Mouse (Mus musculus) forebrain, postnatal 0 days (tissue): ENCODE data around the gene Aacs. TPM values are rescaled to one million over a fixed set of nuclear protein-coding genes. Genes with fewer than 3 reads are reported as not detected.

Experiments used
- ATAC-seq: fragments of 200-750 bp; cut with Nextera tagmentation; 2 replicates; pipeline ENCODE4 v1.8.0; 2017; ENCODE audit warnings: mild to moderate bottlenecking, moderate library complexity
- DNase-seq: peaks from one replicate; pipeline ENCODE4 v3.0.0-alpha.2; 2015
- H3K27ac ChIP-seq: fragments of 300-500 bp; sonication (generic); 2 replicates; pipeline ENCODE4 v1.5.1; 2014; ENCODE audit warnings: low read depth, mild to moderate bottlenecking, antibody characterized with exemption, low read length, moderate library complexity, mixed read lengths
- H3K27me3 ChIP-seq: fragments of 300-500 bp; sonication (generic); 2 replicates; pipeline ENCODE4 v1.6.1; 2014; ENCODE audit warnings: mild to moderate bottlenecking, low read length, mixed read lengths; ENCODE audit not compliant: insufficient read depth
- H3K36me3 ChIP-seq: fragments of 300-500 bp; sonication (generic); 2 replicates; pipeline ENCODE4 v1.6.1; 2014; ENCODE audit warnings: mild to moderate bottlenecking, moderate library complexity; ENCODE audit not compliant: insufficient read depth
- H3K4me1 ChIP-seq: fragments of 300-500 bp; sonication (generic); 2 replicates; pipeline ENCODE4 v1.6.1; 2014; ENCODE audit warnings: antibody characterized with exemption; ENCODE audit not compliant: insufficient read depth
- H3K4me2 ChIP-seq: fragments of 300-500 bp; sonication (generic); 2 replicates; pipeline ENCODE4 v1.6.1; 2014; ENCODE audit warnings: low read depth, mild to moderate bottlenecking, moderate library complexity
- H3K4me3 ChIP-seq: fragments of 300-500 bp; sonication (generic); 2 replicates; pipeline ENCODE4 v1.5.1; 2014; ENCODE audit warnings: low read depth, low read length, mixed read lengths
- H3K9ac ChIP-seq: fragments of 300-500 bp; sonication (generic); 2 replicates; pipeline ENCODE4 v1.6.1; 2014; ENCODE audit warnings: mild to moderate bottlenecking
- H3K9me3 ChIP-seq: fragments of 300-500 bp; sonication (generic); 2 replicates; pipeline ENCODE4 v1.6.1; 2016; ENCODE audit warnings: low read length
- CTCF ChIP-seq: sonication (generic); IDR thresholded peaks from 2 replicates; pipeline ENCODE4 v1.5.1; 2016; ENCODE audit warnings: antibody characterized with exemption, control low read depth, low read depth
- WGBS: fragments of 180-500 bp; shearing (Covaris S2); extraction: QIAGEN DNeasy Blood & Tissue Kit; methylation state at CpG from one replicate; pipeline ENCODE4 v1.1.7; 2014; 5-methylcytosine and 5-hydroxymethylcytosine counted together
- polyA plus RNA-seq: library from polyadenylated mRNA; unstranded; fragments of >200 nt; fragmentation: Nextera tagmentation; extraction: Ambion mirVana; gene quantifications from 2 replicates; pipeline ENCODE4 v1.2.1, GENCODE M21; 2015
- total RNA-seq: library from RNA; depleted of rRNA; stranded (reverse); fragments of >200 nt; gene quantifications from 2 replicates; pipeline ENCODE4 v1.2.3, GENCODE M21; 2014

The Aacs gene
- total and polyA plus RNA-seq, 2 experiments from 2014 or later, result 90.9 to 97.9 TPM

- WGBS, result under 1% methylated on average over 81 of the region's 97 CpGs
- TF ChIP-seq CTCF, result no peak
- ATAC-seq (peak; percentile 92), DNase-seq (peak; percentile 69)
- no peaks in the 10 kb centered on the region for H3K36me3 ChIP-seq
- H3K4me2 ChIP-seq, result peak within 1 kb of the TSS; percentile 77
- no peaks in the 10 kb centered on the region for H3K27me3 ChIP-seq
- peak within 1 kb of the TSS; percentile 79 for H3K27ac ChIP-seq
- peak within 1 kb of the TSS; percentile 90 for H3K4me3 ChIP-seq
- no peaks in the 10 kb centered on the region for H3K9me3 ChIP-seq
- H3K4me1 ChIP-seq, result peaks cover 8% of the 10 kb centered on the region; the same call in 1 of the 2 replicates
- peak within 1 kb of the TSS; percentile 83 for H3K9ac ChIP-seq
These were observed 34.1 kb upstream of the Aacs start, which contains the start of gene Bri3bp for GRCm38 (mm10) chr5:125441234-125442114. TSS of gene Bri3bp (plus strand) at chr5:125441568.

GRCm38 (mm10) chr5:125442136-125442995 lies 33.2 kb upstream of the Aacs start:
- peak; percentile 7; the same call in 1 of the 2 replicates for ATAC-seq
- Histone ChIP-seq H3K27ac (peak overlapping the region; percentile 79), H3K4me3 (peak overlapping the region; percentile 90), H3K36me3 (no peaks in the 10 kb centered on the region), H3K4me1 (peaks cover 8% of the 10 kb centered on the region; the same call in 1 of the 2 replicates), H3K27me3 (no peaks in the 10 kb centered on the region), H3K9me3 (no peaks in the 10 kb centered on the region), H3K4me2 (peak overlapping the region; percentile 77), H3K9ac (peak overlapping the region; percentile 83)
- WGBS, result 24% methylated on average over 27 of the region's 27 CpGs
- DNase-seq, result peak; percentile 41
- TF ChIP-seq CTCF, result no peak

- Histone ChIP-seq H3K9ac (no peak overlapping the region), H3K9me3 (no peaks in the 10 kb centered on the region), H3K27me3 (no peaks in the 10 kb centered on the region), H3K4me1 (peaks cover 8% of the 10 kb centered on the region; the same call in 1 of the 2 replicates), H3K27ac (no peak overlapping the region), H3K4me3 (no peak overlapping the region), H3K36me3 (no peaks in the 10 kb centered on the region; the same call in 1 of the 2 replicates), H3K4me2 (no peak overlapping the region)
- no peak for DNase-seq
- 88% methylated on average over 5 of the region's 5 CpGs for WGBS
- peak; percentile 49 for TF ChIP-seq CTCF
- ATAC-seq, result no peak
These were observed 32.3 kb upstream of the Aacs start for GRCm38 (mm10) chr5:125443335-125443734.

- no peak overlapping the region for H3K9ac ChIP-seq
These were observed 31.7 kb upstream of the Aacs start for GRCm38 (mm10) chr5:125443915-125444314.

GRCm38 (mm10) chr5:125444554-125444953 lies 31.1 kb upstream of the Aacs start:
- peaks cover 8% of the 10 kb centered on the region; the same call in 1 of the 2 replicates for H3K4me1 ChIP-seq
- no peak overlapping the region for H3K27ac ChIP-seq
- DNase-seq (no peak), ATAC-seq (no peak)
- no peaks in the 10 kb centered on the region for H3K27me3 ChIP-seq
- H3K4me3 ChIP-seq, result no peak overlapping the region
- TF ChIP-seq CTCF, result no peak
- no peak overlapping the region for H3K9ac ChIP-seq
- 76% methylated on average over 4 of the region's 4 CpGs for WGBS
- no peaks in the 10 kb centered on the region for H3K9me3 ChIP-seq
- H3K36me3 ChIP-seq, result no peaks in the 10 kb centered on the region; the same call in 1 of the 2 replicates
- no peak overlapping the region for H3K4me2 ChIP-seq

More at GRCm38 (mm10) chr5:125443915-125444314, 31.7 kb upstream of the Aacs start:
- DNase-seq, result no peak
- H3K27ac ChIP-seq, result no peak overlapping the region
- TF ChIP-seq CTCF, result no peak
- H3K27me3 ChIP-seq, result no peaks in the 10 kb centered on the region
- H3K4me1 ChIP-seq, result peaks cover 8% of the 10 kb centered on the region; the same call in 1 of the 2 replicates
- no peak for ATAC-seq
- H3K4me3 ChIP-seq, result no peak overlapping the region
- no peaks in the 10 kb centered on the region; the same call in 1 of the 2 replicates for H3K36me3 ChIP-seq
- 88% methylated on average over 3 of the region's 3 CpGs for WGBS
- no peak overlapping the region for H3K4me2 ChIP-seq
- H3K9me3 ChIP-seq, result no peaks in the 10 kb centered on the region

- no peak overlapping the region for H3K4me2 ChIP-seq
- no peak for DNase-seq
- no peak overlapping the region for H3K4me3 ChIP-seq
- H3K9me3 ChIP-seq, result no peaks in the 10 kb centered on the region
- H3K36me3 ChIP-seq, result no peaks in the 10 kb centered on the region; the same call in 1 of the 2 replicates
- peaks cover 8% of the 10 kb centered on the region; the same call in 1 of the 2 replicates for H3K4me1 ChIP-seq
- no peak overlapping the region for H3K27ac ChIP-seq
- no peak overlapping the region for H3K9ac ChIP-seq
- ATAC-seq, result no peak
- no peaks in the 10 kb centered on the region for H3K27me3 ChIP-seq
- no peak for TF ChIP-seq CTCF
- 54% methylated on average over 7 of the region's 7 CpGs for WGBS
These were observed 29.3 kb upstream of the Aacs start for GRCm38 (mm10) chr5:125446344-125446743.
